Mouse (Mus musculus): ENCODE measurements around the gene Ddn. TPM values are rescaled to one million over a fixed set of nuclear protein-coding genes. Genes with fewer than 3 reads are reported as not detected.

Ddn gene
- polyA plus RNA-seq, 1 experiment: 108 TPM

DNA sequence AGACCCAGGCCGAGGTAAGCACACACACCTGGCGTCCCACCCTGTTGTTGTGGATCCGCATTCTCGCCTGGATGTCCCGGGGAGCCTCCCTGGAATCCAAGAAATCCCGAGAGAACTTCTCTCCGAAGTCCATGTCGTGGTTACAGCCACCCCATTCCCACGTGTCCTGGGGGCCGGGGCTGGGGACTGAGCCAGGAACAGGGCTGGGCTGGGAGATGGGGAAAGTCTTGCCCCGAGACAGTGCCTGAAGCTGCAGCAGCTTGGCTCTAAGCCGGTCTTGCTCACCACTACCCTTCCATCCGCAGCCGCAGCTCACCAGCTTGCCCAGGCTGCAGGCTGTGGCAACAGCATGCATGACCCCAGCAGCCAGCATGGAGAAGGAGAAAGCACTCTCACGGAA lies 35.2 kb downstream of the Ddn start:
- Histone ChIP-seq H3K4me1 (ENCODE audit: control insufficient read depth, insufficient read depth, low read length) (peaks cover 39% of the 10 kb centered on the region), H3K4me3 (ENCODE audit: insufficient read depth, low read depth, low read length) (no peak overlapping the region), H3K27ac (ENCODE audit: insufficient read depth, low read depth, low read length) (no peak overlapping the region)
- no peak for TF ChIP-seq CTCF (IDR thresholded peaks at IDR 0.05; ENCODE audit: insufficient read depth, low read depth, low read length)
- no peak for TF ChIP-seq POLR2A (IDR thresholded peaks at IDR 0.05; ENCODE audit: insufficient read depth, low read depth, low read length)
- WGBS: 43% methylated on average over 15 of the region's 15 CpGs

DNA sequence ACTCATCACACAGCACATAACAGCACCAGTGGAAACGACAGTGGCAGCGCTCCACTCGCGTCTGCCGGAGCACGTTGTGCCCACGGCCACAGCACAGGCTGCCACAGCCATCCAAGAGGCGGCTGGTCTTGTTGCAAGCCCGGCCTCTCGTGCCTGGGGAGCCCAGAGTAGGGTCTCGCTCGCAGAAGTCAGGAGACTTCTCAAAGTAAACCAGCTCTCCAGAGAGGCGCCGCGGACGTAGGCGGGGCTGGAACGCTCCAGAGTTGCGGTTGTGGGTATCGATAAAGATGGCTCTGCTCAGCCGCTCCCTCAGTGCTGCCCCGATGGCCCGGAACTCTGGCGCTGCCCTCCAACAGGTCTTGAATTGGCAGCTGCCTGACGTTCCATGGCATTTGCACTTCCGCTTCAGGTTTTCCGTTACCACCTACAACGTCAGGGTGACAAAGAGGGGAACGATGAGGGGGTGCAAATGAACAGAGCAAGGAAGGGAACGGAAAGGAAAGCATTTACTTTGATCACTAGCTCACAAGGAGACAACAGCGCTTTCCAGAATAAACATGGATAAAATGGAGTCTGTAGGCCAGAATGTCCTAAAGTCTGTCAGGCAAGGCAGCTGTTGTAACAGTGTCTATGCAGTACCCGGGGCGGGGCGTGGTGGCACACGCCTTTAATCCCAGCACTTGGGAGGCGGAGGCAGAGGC lies 36.6 kb downstream of the Ddn start:
- H3K4me3 ChIP-seq (ENCODE audit: insufficient read depth, low read depth, low read length): peak overlapping the region; percentile 22
- H3K27ac ChIP-seq (ENCODE audit: insufficient read depth, low read depth, low read length): no peak overlapping the region
- peaks cover 27% of the 10 kb centered on the region for H3K4me1 ChIP-seq (ENCODE audit: control insufficient read depth, insufficient read depth, low read length)
- TF ChIP-seq CTCF (IDR thresholded peaks at IDR 0.05; ENCODE audit: insufficient read depth, low read depth, low read length): no peak
- no peak for TF ChIP-seq POLR2A (IDR thresholded peaks at IDR 0.05; ENCODE audit: insufficient read depth, low read depth, low read length)
- WGBS: 6% methylated on average over 36 of the region's 36 CpGs

DNA sequence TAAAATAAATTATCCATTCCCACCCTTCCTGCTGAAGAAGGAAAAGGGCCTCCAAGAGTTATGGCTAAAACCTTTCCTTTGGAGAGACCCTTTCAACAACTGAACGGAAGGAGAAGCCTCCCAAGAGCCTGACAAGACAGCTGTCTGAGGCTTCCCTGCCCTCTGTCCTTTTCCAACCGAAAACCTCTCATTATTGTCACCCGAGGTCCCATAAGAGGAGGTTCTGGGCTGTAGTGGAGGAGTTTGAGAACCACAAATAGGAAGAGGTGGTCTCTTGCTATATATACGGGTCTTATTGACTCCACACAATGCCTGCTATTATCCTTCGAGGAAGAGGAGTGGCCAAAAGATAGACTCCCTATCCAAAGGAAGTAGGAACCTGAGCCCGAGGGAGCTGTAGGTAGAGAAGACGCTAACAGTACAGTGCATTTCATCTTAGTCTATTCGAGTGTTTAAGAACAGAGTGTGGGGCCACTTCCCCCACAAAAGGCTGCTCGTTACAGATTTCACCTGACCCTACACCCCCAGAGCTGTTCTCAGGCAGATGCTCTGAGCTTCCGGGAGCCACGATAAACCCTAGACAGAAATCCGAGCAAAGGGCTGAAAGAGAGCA lies 37.4 kb downstream of the Ddn start:
- TF ChIP-seq CTCF (IDR thresholded peaks at IDR 0.05; ENCODE audit: insufficient read depth, low read depth, low read length): no peak
- TF ChIP-seq POLR2A (IDR thresholded peaks at IDR 0.05; ENCODE audit: insufficient read depth, low read depth, low read length): no peak
- H3K4me3 ChIP-seq (ENCODE audit: insufficient read depth, low read depth, low read length): peak overlapping the region; percentile 22; the same call in 1 of the 2 replicates
- WGBS: 35% methylated on average over 12 of the region's 12 CpGs
- H3K27ac ChIP-seq (ENCODE audit: insufficient read depth, low read depth, low read length): no peak overlapping the region
- peaks cover 20% of the 10 kb centered on the region for H3K4me1 ChIP-seq (ENCODE audit: control insufficient read depth, insufficient read depth, low read length)

DNA sequence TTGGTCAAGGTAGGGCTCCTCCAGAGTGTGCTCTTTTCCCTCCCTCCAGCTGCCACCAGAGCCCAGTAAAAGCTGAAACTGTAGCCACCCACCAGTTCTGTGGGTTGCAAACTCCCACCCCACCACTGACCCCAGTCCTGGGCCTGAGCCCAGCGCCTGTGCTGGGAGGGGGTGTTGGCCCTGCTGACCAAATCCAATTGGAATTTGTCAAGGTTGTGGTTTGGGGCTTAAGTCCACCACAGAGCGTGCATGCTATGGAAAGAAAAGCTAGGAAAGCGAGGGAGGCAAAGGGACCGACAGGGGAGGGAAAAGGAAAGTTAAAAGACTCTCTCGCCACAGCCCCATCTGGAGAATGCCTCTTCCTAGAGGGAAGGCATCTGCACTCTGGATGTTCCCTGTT lies 41.0 kb downstream of the Ddn start:
- no peak overlapping the region for H3K4me3 ChIP-seq (ENCODE audit: insufficient read depth, low read depth, low read length)
- peaks cover 7% of the 10 kb centered on the region for H3K4me1 ChIP-seq (ENCODE audit: control insufficient read depth, insufficient read depth, low read length)
- TF ChIP-seq POLR2A (IDR thresholded peaks at IDR 0.05; ENCODE audit: insufficient read depth, low read depth, low read length): no peak
- TF ChIP-seq CTCF (IDR thresholded peaks at IDR 0.05; ENCODE audit: insufficient read depth, low read depth, low read length): no peak
- 64% methylated on average over 5 of the region's 5 CpGs for WGBS
- no peak overlapping the region for H3K27ac ChIP-seq (ENCODE audit: insufficient read depth, low read depth, low read length)

DNA sequence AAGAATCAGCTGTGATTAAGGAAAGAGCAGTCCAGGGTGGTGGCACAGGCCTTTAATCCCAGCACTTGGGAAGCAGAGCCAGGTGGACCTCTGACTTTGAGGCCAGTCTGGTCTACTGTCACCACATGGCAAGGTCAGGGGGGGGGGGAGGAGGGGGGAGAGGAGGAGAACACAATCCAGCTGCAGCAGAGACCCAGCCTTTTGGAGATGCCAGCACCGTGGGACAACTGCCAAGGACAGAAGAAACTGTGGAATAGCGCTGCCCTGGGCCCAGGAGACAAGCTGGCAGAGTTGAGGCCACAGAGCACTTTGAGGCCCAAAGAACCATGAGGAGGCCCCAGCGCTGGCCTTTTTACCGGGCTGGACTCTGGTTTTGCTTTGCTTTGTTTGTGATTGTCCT lies 43.4 kb downstream of the Ddn start:
- H3K4me1 ChIP-seq (ENCODE audit: control insufficient read depth, insufficient read depth, low read length): peaks cover 6% of the 10 kb centered on the region
- no peak for TF ChIP-seq POLR2A (IDR thresholded peaks at IDR 0.05; ENCODE audit: insufficient read depth, low read depth, low read length)
- no peak for TF ChIP-seq CTCF (IDR thresholded peaks at IDR 0.05; ENCODE audit: insufficient read depth, low read depth, low read length)
- H3K27ac ChIP-seq (ENCODE audit: insufficient read depth, low read depth, low read length): no peak overlapping the region
- 62% methylated on average over 4 of the region's 4 CpGs for WGBS
- H3K4me3 ChIP-seq (ENCODE audit: insufficient read depth, low read depth, low read length): no peak overlapping the region

DNA sequence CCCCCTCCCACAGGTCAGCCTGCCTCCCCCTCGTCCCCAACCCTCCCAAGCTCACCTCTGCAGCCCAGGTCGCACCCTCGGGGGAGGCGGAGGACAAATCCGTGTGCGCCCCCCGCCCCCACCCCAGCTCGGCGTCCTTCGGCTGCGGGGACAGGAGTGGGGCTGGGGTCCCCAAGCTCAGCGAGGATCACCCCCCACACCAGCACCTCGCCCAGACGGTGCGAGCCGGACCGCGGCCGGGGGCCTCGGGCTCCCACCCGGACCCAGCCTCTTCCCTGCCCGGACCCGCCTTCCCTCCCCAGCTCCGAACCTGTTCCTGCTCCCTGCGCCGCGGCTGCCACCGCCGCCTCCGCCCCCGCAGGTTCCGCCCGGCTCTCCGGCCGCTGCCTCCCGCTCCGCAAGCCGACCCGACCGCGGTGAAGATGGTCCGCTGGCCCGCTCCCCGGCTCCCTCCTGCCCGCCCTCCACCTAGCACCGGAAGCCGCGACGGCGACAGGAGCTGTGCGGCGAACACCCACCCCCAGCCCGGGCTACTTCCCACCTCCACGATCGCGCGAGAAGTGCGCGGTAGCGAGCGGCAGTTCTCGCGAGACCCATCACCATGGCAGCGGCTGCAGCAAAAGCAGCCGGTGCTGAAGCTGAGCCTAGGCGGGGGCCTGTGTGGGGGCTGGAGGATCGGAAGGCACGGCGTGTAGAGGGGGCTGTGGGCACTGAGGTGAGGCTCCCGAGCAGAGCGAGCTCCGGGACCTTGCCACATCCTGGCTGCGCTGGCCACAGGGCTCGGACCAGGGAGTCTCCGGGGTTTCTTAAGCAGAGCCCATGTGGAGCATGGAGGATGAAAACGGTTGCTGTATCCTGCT lies 46.4 kb downstream of the Ddn start, which contains the start of gene Arf3:
Gene Arf3, minus strand, starts transcription at position 545 of the 860 bp plus-strand sequence.
- H3K4me3 ChIP-seq (ENCODE audit: insufficient read depth, low read depth, low read length): peak within 1 kb of the TSS; percentile 95
- peaks cover 17% of the 10 kb centered on the region for H3K4me1 ChIP-seq (ENCODE audit: control insufficient read depth, insufficient read depth, low read length)
- peak within 1 kb of the TSS; percentile 95 for H3K27ac ChIP-seq (ENCODE audit: insufficient read depth, low read depth, low read length)
- WGBS: under 1% methylated on average over 66 of the region's 76 CpGs
- peak; percentile 94 for TF ChIP-seq POLR2A (IDR thresholded peaks at IDR 0.05; ENCODE audit: insufficient read depth, low read depth, low read length)
- TF ChIP-seq CTCF (IDR thresholded peaks at IDR 0.05; ENCODE audit: insufficient read depth, low read depth, low read length): no peak

DNA sequence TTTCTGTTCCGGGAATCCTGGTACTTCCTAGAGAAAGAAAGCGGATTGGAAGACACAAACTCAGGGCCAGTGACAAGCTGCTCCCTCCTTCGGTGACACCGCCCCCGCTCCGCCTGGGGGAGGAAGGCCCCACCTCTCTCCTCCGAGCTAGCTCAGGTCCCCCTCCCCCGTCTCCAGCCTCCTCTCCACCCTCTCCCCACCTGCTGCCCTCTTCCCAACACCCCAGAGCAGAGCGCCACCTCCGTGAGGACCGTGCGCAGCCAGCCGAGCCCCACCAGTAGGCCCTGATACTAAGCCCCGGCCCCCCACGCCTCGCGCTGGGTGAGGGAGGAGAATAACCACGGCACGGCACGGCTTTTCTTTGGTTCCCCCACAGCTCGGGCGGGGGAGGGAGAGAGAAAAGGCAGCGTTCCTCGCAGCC lies 47.1 kb downstream of the Ddn start:
- TF ChIP-seq CTCF (IDR thresholded peaks at IDR 0.05; ENCODE audit: insufficient read depth, low read depth, low read length): no peak
- no peak for TF ChIP-seq POLR2A (IDR thresholded peaks at IDR 0.05; ENCODE audit: insufficient read depth, low read depth, low read length)
- 0% methylated on average over 24 of the region's 24 CpGs for WGBS
- peak overlapping the region; percentile 95 for H3K4me3 ChIP-seq (ENCODE audit: insufficient read depth, low read depth, low read length)

DNA sequence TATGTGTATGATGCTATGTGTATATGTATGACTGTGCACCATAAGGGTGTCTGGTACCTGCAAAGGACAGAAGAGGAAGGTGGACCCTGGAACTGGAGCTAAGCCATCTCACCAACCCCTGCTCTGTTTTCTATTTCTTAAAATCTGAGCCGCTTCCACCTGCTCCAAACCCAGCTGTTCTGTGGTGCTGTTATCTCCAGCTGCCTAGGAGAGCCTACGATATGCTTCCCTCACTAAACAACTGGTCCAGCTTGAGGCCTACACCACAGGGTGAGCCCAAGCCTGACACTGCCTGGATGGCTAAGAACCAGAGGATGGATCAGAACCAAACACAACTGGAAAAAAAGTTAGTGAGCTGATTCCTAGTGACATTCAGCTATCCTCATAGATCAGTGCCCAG lies 55.2 kb downstream of the Ddn start:
- H3K4me1 ChIP-seq (ENCODE audit: control insufficient read depth, insufficient read depth, low read length): peaks cover 26% of the 10 kb centered on the region
- H3K27ac ChIP-seq (ENCODE audit: insufficient read depth, low read depth, low read length): no peak overlapping the region
- H3K4me3 ChIP-seq (ENCODE audit: insufficient read depth, low read depth, low read length): no peak overlapping the region
- 68% methylated on average over 2 of the region's 2 CpGs for WGBS
- no peak for TF ChIP-seq CTCF (IDR thresholded peaks at IDR 0.05; ENCODE audit: insufficient read depth, low read depth, low read length)
- no peak for TF ChIP-seq POLR2A (IDR thresholded peaks at IDR 0.05; ENCODE audit: insufficient read depth, low read depth, low read length)

More for the DNA sequence above, 47.1 kb downstream of the Ddn start:
- Histone ChIP-seq H3K27ac (ENCODE audit: insufficient read depth, low read depth, low read length) (peak overlapping the region; percentile 76; the same call in 1 of the 2 replicates), H3K4me1 (ENCODE audit: control insufficient read depth, insufficient read depth, low read length) (peaks cover 17% of the 10 kb centered on the region)

Other genes with a start within 250 kb of the Ddn start
- gene Ccnt1, start 238.6 kb downstream of the Ddn start, polyA plus RNA-seq (2012; ENCODE audit: insufficient read depth, insufficient read length, low replicate concordance, missing spikeins): 109 TPM in 1 of 2 replicates, not detected in the other
- not detected in 2 replicates for gene 4930415O20Rik, start 238.5 kb downstream of the Ddn start, polyA plus RNA-seq (2012; ENCODE audit: insufficient read depth, insufficient read length, low replicate concordance, missing spikeins)
- gene Adcy6, start 199.4 kb downstream of the Ddn start, polyA plus RNA-seq (2012; ENCODE audit: insufficient read depth, insufficient read length, low replicate concordance, missing spikeins): 87.5 TPM in 1 of 2 replicates, not detected in the other
- not detected in 2 replicates for gene Cacnb3, start 178.7 kb downstream of the Ddn start, polyA plus RNA-seq (2012; ENCODE audit: insufficient read depth, insufficient read length, low replicate concordance, missing spikeins)
- not detected in 2 replicates for gene Ddx23, start 146.6 kb downstream of the Ddn start, polyA plus RNA-seq (2012; ENCODE audit: insufficient read depth, insufficient read length, low replicate concordance, missing spikeins)
- gene Rnd1, start 132.0 kb downstream of the Ddn start, polyA plus RNA-seq (2012; ENCODE audit: insufficient read depth, insufficient read length, low replicate concordance, missing spikeins): not detected in 2 replicates
- not detected in 2 replicates for gene Ccdc65, start 101.3 kb downstream of the Ddn start, polyA plus RNA-seq (2012; ENCODE audit: insufficient read depth, insufficient read length, low replicate concordance, missing spikeins)
- gene Fkbp11, start 81.3 kb downstream of the Ddn start, polyA plus RNA-seq (2012; ENCODE audit: insufficient read depth, insufficient read length, low replicate concordance, missing spikeins): not detected in 2 replicates
- 167 TPM in 1 of 2 replicates, not detected in the other for gene Arf3, start 46.3 kb downstream of the Ddn start, polyA plus RNA-seq (2012; ENCODE audit: insufficient read depth, insufficient read length, low replicate concordance, missing spikeins)
- gene Wnt10b, start 31.3 kb downstream of the Ddn start, polyA plus RNA-seq (2012; ENCODE audit: insufficient read depth, insufficient read length, low replicate concordance, missing spikeins): not detected in 2 replicates
- gene Wnt1, start 19.6 kb downstream of the Ddn start, polyA plus RNA-seq (2012; ENCODE audit: insufficient read depth, insufficient read length, low replicate concordance, missing spikeins): not detected in 2 replicates
- not detected in 2 replicates for gene Prkag1, start 22.0 kb upstream of the Ddn start, polyA plus RNA-seq (2012; ENCODE audit: insufficient read depth, insufficient read length, low replicate concordance, missing spikeins)
- gene Kmt2d, start 61.7 kb upstream of the Ddn start, polyA plus RNA-seq (2012; ENCODE audit: insufficient read depth, insufficient read length, low replicate concordance, missing spikeins): 38.3 and 267 TPM in 2 replicates
- not detected in 2 replicates for gene Rhebl1, start 85.0 kb upstream of the Ddn start, polyA plus RNA-seq (2012; ENCODE audit: insufficient read depth, insufficient read length, low replicate concordance, missing spikeins)
- gene Dhh, start 89.0 kb upstream of the Ddn start, polyA plus RNA-seq (2012; ENCODE audit: insufficient read depth, insufficient read length, low replicate concordance, missing spikeins): not detected in 2 replicates
- not detected in 2 replicates for gene Lmbr1l, start 108.7 kb upstream of the Ddn start, polyA plus RNA-seq (2012; ENCODE audit: insufficient read depth, insufficient read length, low replicate concordance, missing spikeins)
- gene Tuba1b, start 125.1 kb upstream of the Ddn start, polyA plus RNA-seq (2012; ENCODE audit: insufficient read depth, insufficient read length, low replicate concordance, missing spikeins): 649 and 1,228 TPM in 2 replicates
- not detected in 2 replicates for gene Gm49450, start 144.1 kb upstream of the Ddn start, polyA plus RNA-seq (2012; ENCODE audit: insufficient read depth, insufficient read length, low replicate concordance, missing spikeins)
- 1,035 TPM in 1 of 2 replicates, not detected in the other for gene Tuba1a, start 144.2 kb upstream of the Ddn start, polyA plus RNA-seq (2012; ENCODE audit: insufficient read depth, insufficient read length, low replicate concordance, missing spikeins)
- gene Tuba1c, start 220.4 kb upstream of the Ddn start, polyA plus RNA-seq (2012; ENCODE audit: insufficient read depth, insufficient read length, low replicate concordance, missing spikeins): not detected in 2 replicates
- not detected in 2 replicates for gene Prph, start 245.7 kb upstream of the Ddn start, polyA plus RNA-seq (2012; ENCODE audit: insufficient read depth, insufficient read length, low replicate concordance, missing spikeins)

Measured in olfactory bulb, adult 2 months (tissue).